Mouse (Mus musculus) cerebellum, adult 2 months (tissue): ENCODE results near the gene Zfp260. TPM values are rescaled to one million over a fixed set of nuclear protein-coding genes. Genes with fewer than 3 reads are reported as not detected.

Experiments used
- DNase-seq, 2 experiments: peaks; one replicate each; pipeline ENCODE4 v3.0.0; 2021
- H3K27ac ChIP-seq: fragments of 200-500 bp; 2 replicates; pipeline ENCODE4 v1.5.1; 2012; ENCODE audit warnings: low read length, control low read depth, inconsistent platforms; ENCODE audit not compliant: insufficient read depth
- H3K27me3 ChIP-seq: fragments of 200-500 bp; 2 replicates; pipeline ENCODE4 v1.6.1; 2012; ENCODE audit warnings: inconsistent platforms, mild to moderate bottlenecking, low read length, moderate library complexity; ENCODE audit not compliant: control insufficient read depth, insufficient read depth
- H3K4me1 ChIP-seq: fragments of 200-500 bp; 2 replicates; pipeline ENCODE4 v1.6.1; 2011; ENCODE audit warnings: low read length; ENCODE audit not compliant: control insufficient read depth, insufficient read depth
- H3K4me3 ChIP-seq: fragments of 200-500 bp; replicated peaks from 2 replicates; pipeline ENCODE3; 2011; ENCODE audit warnings: mild to moderate bottlenecking, low read depth, low read length, control low read depth; ENCODE audit not compliant: insufficient read depth
- CTCF ChIP-seq: fragments of 200-500 bp; IDR thresholded peaks from 2 replicates; pipeline ENCODE4 v1.5.1; 2011; ENCODE audit warnings: low read depth, mild to moderate bottlenecking, control low read depth, low read length, moderate library complexity, borderline replicate concordance; ENCODE audit not compliant: insufficient read depth
- POLR2A ChIP-seq: fragments of 200-500 bp; IDR thresholded peaks from 2 replicates; pipeline ENCODE4 v1.6.1; 2011; ENCODE audit warnings: low read length, control low read depth, borderline replicate concordance; ENCODE audit not compliant: insufficient read depth
- WGBS: fragments of 180-500 bp; shearing (Covaris S2); methylation state at CpG from one replicate; pipeline ENCODE4 v1.1.7; 2018; 5-methylcytosine and 5-hydroxymethylcytosine counted together
- polyA plus RNA-seq: library from polyadenylated mRNA; depleted of rRNA; stranded (reverse); fragments of >200 nt; gene quantifications from 2 replicates; pipeline ENCODE4 v1.2.3, GENCODE M21; 2012

The Zfp260 gene
- polyA plus RNA-seq, 1 experiment, result 46.6 TPM

- WGBS, result under 1% methylated on average over 50 of the region's 50 CpGs
- TF ChIP-seq POLR2A (peak; percentile 87), CTCF (no peak)
- H3K27ac ChIP-seq, result peak within 1 kb of the TSS; percentile 49; the same call in 1 of the 2 replicates
- peak; percentile 89 to 90 for DNase-seq
- no peaks in the 10 kb centered on the region for H3K4me1 ChIP-seq
- no peaks in the 10 kb centered on the region; the same call in 1 of the 2 replicates for H3K27me3 ChIP-seq
- peak within 1 kb of the TSS; percentile 77 for H3K4me3 ChIP-seq
These were observed 22.2 kb upstream of the Zfp260 start, which contains the start of gene Zfp82 for GRCm38 (mm10) chr7:30072146-30073028. Gene Zfp82, minus strand, starts transcription at chr7:30072900.

- TF ChIP-seq POLR2A (no peak), CTCF (no peak)
- H3K27ac ChIP-seq, result no peak overlapping the region
- peaks cover 5% of the 10 kb centered on the region; the same call in 1 of the 2 replicates for H3K4me1 ChIP-seq
- 87% methylated on average over 9 of the region's 9 CpGs for WGBS
- no peak overlapping the region for H3K4me3 ChIP-seq
- no peaks in the 10 kb centered on the region for H3K27me3 ChIP-seq
- DNase-seq, result no peak
These were observed 8.1 kb upstream of the Zfp260 start for GRCm38 (mm10) chr7:30086524-30086923.

- WGBS, result 14% methylated on average over 6 of the region's 6 CpGs
- H3K27ac ChIP-seq, result no peak overlapping the region
- peaks cover 5% of the 10 kb centered on the region; the same call in 1 of the 2 replicates for H3K4me1 ChIP-seq
- no peak for DNase-seq
- no peak for TF ChIP-seq POLR2A
- TF ChIP-seq CTCF, result no peak
- H3K27me3 ChIP-seq, result no peaks in the 10 kb centered on the region
- H3K4me3 ChIP-seq, result no peak overlapping the region
These were observed 5.2 kb upstream of the Zfp260 start for GRCm38 (mm10) chr7:30089405-30089804.

- H3K27me3 ChIP-seq, result no peaks in the 10 kb centered on the region
- peak; percentile 97 to 98 for DNase-seq
- H3K4me3 ChIP-seq, result peak within 1 kb of the TSS; percentile 78
- TF ChIP-seq POLR2A, result peak; percentile 68; the same call in 1 of the 2 replicates
- no peak for TF ChIP-seq CTCF
- H3K4me1 ChIP-seq, result peaks cover 5% of the 10 kb centered on the region; the same call in 1 of the 2 replicates
- peak within 1 kb of the TSS; percentile 64 for H3K27ac ChIP-seq
- under 1% methylated on average over 40 of the region's 40 CpGs for WGBS
These were observed 4.2 kb upstream of the Zfp260 start, which contains the start of the genes Gm26920 and Zfp566 for GRCm38 (mm10) chr7:30090092-30090969. Gene Gm26920, minus strand, starts transcription at chr7:30090410. Gene Zfp566, minus strand, starts transcription at chr7:30090527.

GRCm38 (mm10) chr7:30090970-30091585 lies 3.5 kb upstream of the Zfp260 start:
- peak in 1 of 2 experiments; percentile 32 for DNase-seq
- Histone ChIP-seq H3K27ac (peak overlapping the region; percentile 64), H3K4me1 (peaks cover 5% of the 10 kb centered on the region), H3K27me3 (no peaks in the 10 kb centered on the region), H3K4me3 (peak overlapping the region; percentile 78)
- TF ChIP-seq POLR2A (no peak), CTCF (no peak)
- WGBS, result 6% methylated on average over 9 of the region's 9 CpGs

- 80% methylated on average over 9 of the region's 9 CpGs for WGBS
- H3K27me3 ChIP-seq, result no peaks in the 10 kb centered on the region
- peaks cover 9% of the 10 kb centered on the region for H3K4me1 ChIP-seq
- H3K27ac ChIP-seq, result no peak overlapping the region
- no peak overlapping the region for H3K4me3 ChIP-seq
- no peak for DNase-seq
- TF ChIP-seq CTCF (no peak), POLR2A (no peak)
These were observed 1.9 kb upstream of the Zfp260 start for GRCm38 (mm10) chr7:30092666-30093065.

- Histone ChIP-seq H3K27ac (no peak overlapping the region), H3K4me3 (no peak overlapping the region), H3K27me3 (no peaks in the 10 kb centered on the region), H3K4me1 (peaks cover 16% of the 10 kb centered on the region)
- WGBS, result 68% methylated on average over 6 of the region's 6 CpGs
- TF ChIP-seq POLR2A, result no peak
- no peak for TF ChIP-seq CTCF
- no peak for DNase-seq
These were observed 610 bp upstream of the Zfp260 start for GRCm38 (mm10) chr7:30093918-30094415.
